Mouse (Mus musculus): ENCODE data around the gene Scmh1.
"Not testable (repeated sequence)": the region's sequence is repeated elsewhere in the genome, so short reads cannot be mapped to it uniquely, and the experiment has no call there.

Gene Scmh1

GRCm38 (mm10) chr4:120405144-120405805, at the start of gene Scmh1:
Gene Scmh1, plus strand, starts transcription at chr4:120405281.
- DNase-seq, result peak; percentile 74

GRCm38 (mm10) chr4:120360011-120360521, 45.0 kb upstream of the Scmh1 start:
- no peak for DNase-seq

GRCm38 (mm10) chr4:120364729-120365128, 40.4 kb upstream of the Scmh1 start:
- DNase-seq, result no peak

- DNase-seq, result no peak
These were observed 39.6 kb upstream of the Scmh1 start for GRCm38 (mm10) chr4:120365456-120365855.

GRCm38 (mm10) chr4:120368031-120368430, 37.0 kb upstream of the Scmh1 start:
- no peak for DNase-seq

GRCm38 (mm10) chr4:120368663-120369062, 36.4 kb upstream of the Scmh1 start:
- DNase-seq, result peak; percentile 75

- DNase-seq, result peak; percentile 48
These were observed 35.9 kb upstream of the Scmh1 start for GRCm38 (mm10) chr4:120369156-120369555.

- DNase-seq, result peak; percentile 35
These were observed 35.2 kb upstream of the Scmh1 start for GRCm38 (mm10) chr4:120369861-120370366.

- DNase-seq, result no peak
These were observed 32.2 kb upstream of the Scmh1 start for GRCm38 (mm10) chr4:120372838-120373237.

- DNase-seq, result no peak
These were observed 31.3 kb upstream of the Scmh1 start for GRCm38 (mm10) chr4:120373813-120374212.

- DNase-seq, result peak; percentile 74
These were observed 24.2 kb upstream of the Scmh1 start for GRCm38 (mm10) chr4:120380811-120381391.

GRCm38 (mm10) chr4:120385496-120385895, 19.6 kb upstream of the Scmh1 start:
- no peak for DNase-seq

GRCm38 (mm10) chr4:120387496-120387895, 17.6 kb upstream of the Scmh1 start:
- DNase-seq, result peak; percentile 53

- DNase-seq, result no peak
These were observed 17.1 kb upstream of the Scmh1 start for GRCm38 (mm10) chr4:120387968-120388367.

- DNase-seq, result no peak
These were observed 16.0 kb upstream of the Scmh1 start for GRCm38 (mm10) chr4:120388998-120389542.

GRCm38 (mm10) chr4:120389546-120389945, 15.5 kb upstream of the Scmh1 start:
- no peak for DNase-seq

GRCm38 (mm10) chr4:120391591-120391990, 13.5 kb upstream of the Scmh1 start:
- no peak for DNase-seq

GRCm38 (mm10) chr4:120392341-120392740, 12.7 kb upstream of the Scmh1 start:
- no peak for DNase-seq

GRCm38 (mm10) chr4:120392748-120393147, 12.3 kb upstream of the Scmh1 start:
- DNase-seq, result no peak

GRCm38 (mm10) chr4:120400251-120400650, 4.8 kb upstream of the Scmh1 start:
- DNase-seq, result no peak

- DNase-seq, result not testable (repeated sequence)
These were observed 3.0 kb upstream of the Scmh1 start for GRCm38 (mm10) chr4:120402105-120402504.

- no peak for DNase-seq
These were observed 834 bp upstream of the Scmh1 start for GRCm38 (mm10) chr4:120404247-120404646.

- DNase-seq, result no peak
These were observed 320 bp upstream of the Scmh1 start for GRCm38 (mm10) chr4:120404778-120405143.

Data from lung, postnatal 14 days (tissue).